Mouse (Mus musculus) bone marrow macrophage, adult 2 months (primary cell): ENCODE data around the gene Dcaf11.

Experiments
- CTCF ChIP-seq: IDR thresholded peaks from 2 replicates; pipeline ENCODE4 v1.5.1; 2012; ENCODE audit warnings: low read depth, mild to moderate bottlenecking, low read length, moderate library complexity
- POLR2A ChIP-seq: IDR thresholded peaks from 2 replicates; pipeline ENCODE4 v1.6.1; 2012; ENCODE audit warnings: mild to moderate bottlenecking, low read depth, low read length, borderline replicate concordance

DNA sequence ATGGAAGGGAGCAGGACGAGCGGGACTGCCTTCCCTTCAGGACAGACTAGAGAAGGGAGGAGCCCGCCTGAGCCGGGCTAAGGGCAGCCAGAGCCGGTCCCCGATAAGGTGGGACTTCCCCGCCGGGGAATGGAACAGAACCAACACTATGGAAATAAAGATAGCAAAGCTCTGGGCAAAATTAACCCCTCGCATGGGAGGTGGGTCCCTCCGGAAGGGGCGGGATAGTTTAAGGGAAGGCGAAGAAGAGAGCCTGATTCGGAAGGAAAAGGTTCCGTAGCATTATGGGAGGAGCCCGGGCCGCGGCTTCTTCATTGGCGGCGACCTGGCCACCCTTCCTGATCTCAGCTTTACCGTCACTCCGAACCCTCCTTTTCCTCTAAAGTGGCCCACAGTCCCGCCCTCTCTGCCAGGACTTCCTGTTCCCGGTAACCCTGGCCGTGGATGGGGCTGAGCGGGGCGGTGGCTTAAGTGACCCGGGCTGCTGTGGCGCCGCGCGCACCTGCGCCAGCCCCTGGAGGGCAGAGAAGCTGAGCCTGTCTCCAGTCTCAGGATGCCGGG lies 31.6 kb downstream of the Dcaf11 start, which contains the start of gene Rnf31:
- TF ChIP-seq CTCF (no peak), POLR2A (no peak)
